Mouse (Mus musculus) erythroblast, embryonic 14.5 days (primary cell): ENCODE data around the gene Zbtb7b.

ENCODE experiments used
- GATA1 ChIP-seq: IDR thresholded peaks from 2 replicates; pipeline ENCODE4 v1.6.1; 2012; ENCODE audit warnings: low read length, inconsistent platforms, mixed read lengths
- TAL1 ChIP-seq: IDR thresholded peaks from 3 replicates; pipeline ENCODE4 v1.6.1; 2012; ENCODE audit warnings: low read length, inconsistent platforms, mixed read lengths

- TF ChIP-seq GATA1 (no peak), TAL1 (no peak)
Measured at GRCm38 (mm10) chr3:89424416-89425140, 30.0 kb upstream of the Zbtb7b start.
